Mouse (Mus musculus): ENCODE measurements around the gene Itgav. TPM values are rescaled to one million over a fixed set of nuclear protein-coding genes. Genes with fewer than 3 reads are reported as not detected.

Gene Itgav
- polyA plus RNA-seq, 1 experiment from 2014 or later, result 39.6 TPM

- peaks cover 12% of the 10 kb centered on the region for H3K36me3 ChIP-seq (ENCODE audit: control insufficient read depth, insufficient read depth, low read length)
- H3K4me1 ChIP-seq (ENCODE audit: control insufficient read depth, insufficient read depth, low read length), result no peaks in the 10 kb centered on the region
- no peak for ATAC-seq
- H3K4me3 ChIP-seq (ENCODE audit: low read length), result no peak overlapping the region
- H3K27ac ChIP-seq (ENCODE audit: low read length), result no peak overlapping the region
- no peaks in the 10 kb centered on the region for H3K9me3 ChIP-seq (ENCODE audit: control insufficient read depth, low read length)
- no peak overlapping the region for H3K4me2 ChIP-seq (ENCODE audit: low read depth, low read length)
- no peaks in the 10 kb centered on the region for H3K27me3 ChIP-seq (replicated peaks; ENCODE audit: control insufficient read depth, insufficient read depth, low read length)
- no peak overlapping the region for H3K9ac ChIP-seq (ENCODE audit: low read depth, low read length)
- WGBS, result 91% methylated on average over 5 of the region's 5 CpGs
These were observed 28.8 kb downstream of the Itgav start for GRCm38 (mm10) chr2:83753008-83753407.

GRCm38 (mm10) chr2:83754306-83754837 is 30.2 kb downstream of the Itgav start:
- H3K4me3 ChIP-seq (ENCODE audit: low read length), result no peak overlapping the region
- peaks cover 3% of the 10 kb centered on the region; the same call in 1 of the 2 replicates for H3K36me3 ChIP-seq (ENCODE audit: control insufficient read depth, insufficient read depth, low read length)
- no peak overlapping the region for H3K9ac ChIP-seq (ENCODE audit: low read depth, low read length)
- WGBS, result 70% methylated on average over 5 of the region's 5 CpGs
- peaks cover 5% of the 10 kb centered on the region; the same call in 1 of the 2 replicates for H3K4me1 ChIP-seq (ENCODE audit: control insufficient read depth, insufficient read depth, low read length)
- no peaks in the 10 kb centered on the region for H3K9me3 ChIP-seq (ENCODE audit: control insufficient read depth, low read length)
- H3K27ac ChIP-seq (ENCODE audit: low read length), result no peak overlapping the region
- no peaks in the 10 kb centered on the region for H3K27me3 ChIP-seq (replicated peaks; ENCODE audit: control insufficient read depth, insufficient read depth, low read length)
- no peak for ATAC-seq
- H3K4me2 ChIP-seq (ENCODE audit: low read depth, low read length), result no peak overlapping the region

DNA sequence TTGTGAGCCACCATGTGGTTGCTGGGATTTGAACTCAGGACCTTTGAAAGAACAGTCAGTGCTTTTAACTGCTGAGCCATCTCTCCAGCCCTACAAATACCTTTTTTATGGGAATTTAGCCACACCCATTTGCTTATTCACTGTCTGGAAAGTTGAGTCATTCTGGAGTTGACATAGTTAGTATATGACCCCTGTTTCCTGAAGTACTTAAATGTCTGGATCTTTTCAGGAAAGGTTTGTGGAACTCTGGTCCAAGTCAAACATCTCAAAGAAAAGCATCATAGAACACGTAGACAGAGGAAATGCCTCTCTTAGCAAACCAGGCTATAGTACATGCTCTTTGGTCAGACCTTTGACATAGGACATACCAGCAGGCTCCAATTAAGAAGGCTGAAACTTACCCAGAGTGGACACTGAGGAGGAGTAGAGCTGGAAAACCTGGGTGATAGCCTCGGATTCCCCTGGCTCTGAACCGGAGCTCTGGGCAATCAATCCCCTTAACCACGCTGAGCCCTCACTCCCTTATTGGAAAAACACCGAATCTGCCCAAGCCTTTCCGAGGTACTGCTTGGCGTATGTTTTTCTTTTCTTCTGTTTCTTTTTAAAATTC is 34.5 kb downstream of the Itgav start:
- H3K9me3 ChIP-seq (ENCODE audit: control insufficient read depth, low read length), result no peaks in the 10 kb centered on the region
- no peaks in the 10 kb centered on the region for H3K27me3 ChIP-seq (replicated peaks; ENCODE audit: control insufficient read depth, insufficient read depth, low read length)
- 65% methylated on average over 7 of the region's 7 CpGs for WGBS
- H3K27ac ChIP-seq (ENCODE audit: low read length), result peak overlapping the region; percentile 23
- H3K4me1 ChIP-seq (ENCODE audit: control insufficient read depth, insufficient read depth, low read length), result peaks cover 5% of the 10 kb centered on the region; the same call in 1 of the 2 replicates
- peaks cover 3% of the 10 kb centered on the region; the same call in 1 of the 2 replicates for H3K36me3 ChIP-seq (ENCODE audit: control insufficient read depth, insufficient read depth, low read length)
- H3K4me3 ChIP-seq (ENCODE audit: low read length), result no peak overlapping the region
- H3K9ac ChIP-seq (ENCODE audit: low read depth, low read length), result no peak overlapping the region
- 0 out of 2 replicates have a peak overlapping the region, but pooled peaks have one; percentile 2 for H3K4me2 ChIP-seq (ENCODE audit: low read depth, low read length)
- ATAC-seq, result no peak

- H3K27ac ChIP-seq (ENCODE audit: low read length), result peak overlapping the region; percentile 23
- 0 out of 2 replicates have a peak overlapping the region, but pooled peaks have one; percentile 2 for H3K4me2 ChIP-seq (ENCODE audit: low read depth, low read length)
- ATAC-seq, result peak; percentile 71
- no peaks in the 10 kb centered on the region for H3K9me3 ChIP-seq (ENCODE audit: control insufficient read depth, low read length)
- H3K27me3 ChIP-seq (replicated peaks; ENCODE audit: control insufficient read depth, insufficient read depth, low read length), result no peaks in the 10 kb centered on the region
- peaks cover 5% of the 10 kb centered on the region; the same call in 1 of the 2 replicates for H3K4me1 ChIP-seq (ENCODE audit: control insufficient read depth, insufficient read depth, low read length)
- H3K4me3 ChIP-seq (ENCODE audit: low read length), result no peak overlapping the region
- WGBS, result 45% methylated on average over 11 of the region's 11 CpGs
- peaks cover 3% of the 10 kb centered on the region; the same call in 1 of the 2 replicates for H3K36me3 ChIP-seq (ENCODE audit: control insufficient read depth, insufficient read depth, low read length)
- H3K9ac ChIP-seq (ENCODE audit: low read depth, low read length), result no peak overlapping the region
These were observed 35.0 kb downstream of the Itgav start for GRCm38 (mm10) chr2:83759216-83759648.

DNA sequence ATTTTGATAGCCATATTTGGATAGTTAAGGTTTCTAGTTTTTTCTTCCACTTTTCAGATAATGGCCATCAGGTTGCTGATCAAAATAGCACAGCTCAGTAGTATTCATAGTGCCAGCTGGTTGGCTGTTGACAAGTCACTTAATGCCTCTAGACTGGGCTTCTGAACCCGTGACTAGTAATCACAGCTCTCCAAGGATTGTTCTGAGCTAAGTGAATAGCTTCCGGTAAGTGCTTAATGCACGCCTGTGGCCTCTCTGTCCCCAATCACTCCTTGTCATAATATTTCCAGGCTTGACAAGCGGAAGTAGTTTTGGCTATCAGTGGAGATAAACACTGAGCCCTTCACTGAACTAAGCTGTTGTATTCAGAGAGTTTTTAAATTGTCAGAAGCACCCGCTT is 35.5 kb downstream of the Itgav start:
- Histone ChIP-seq H3K27me3 (replicated peaks; ENCODE audit: control insufficient read depth, insufficient read depth, low read length) (no peaks in the 10 kb centered on the region), H3K9me3 (ENCODE audit: control insufficient read depth, low read length) (no peaks in the 10 kb centered on the region), H3K4me3 (ENCODE audit: low read length) (no peak overlapping the region), H3K27ac (ENCODE audit: low read length) (peak overlapping the region; percentile 23), H3K36me3 (ENCODE audit: control insufficient read depth, insufficient read depth, low read length) (peaks cover 3% of the 10 kb centered on the region; the same call in 1 of the 2 replicates), H3K4me2 (ENCODE audit: low read depth, low read length) (no peak overlapping the region), H3K9ac (ENCODE audit: low read depth, low read length) (no peak overlapping the region), H3K4me1 (ENCODE audit: control insufficient read depth, insufficient read depth, low read length) (peaks cover 5% of the 10 kb centered on the region; the same call in 1 of the 2 replicates)
- 39% methylated on average over 5 of the region's 5 CpGs for WGBS
- peak; percentile 95 for ATAC-seq

GRCm38 (mm10) chr2:83760112-83760511 is 35.9 kb downstream of the Itgav start:
- Histone ChIP-seq H3K9ac (ENCODE audit: low read depth, low read length) (no peak overlapping the region), H3K36me3 (ENCODE audit: control insufficient read depth, insufficient read depth, low read length) (peaks cover 3% of the 10 kb centered on the region; the same call in 1 of the 2 replicates), H3K27ac (ENCODE audit: low read length) (peak overlapping the region; percentile 31; the same call in 1 of the 2 replicates), H3K27me3 (replicated peaks; ENCODE audit: control insufficient read depth, insufficient read depth, low read length) (no peaks in the 10 kb centered on the region), H3K9me3 (ENCODE audit: control insufficient read depth, low read length) (no peaks in the 10 kb centered on the region), H3K4me1 (ENCODE audit: control insufficient read depth, insufficient read depth, low read length) (peaks cover 5% of the 10 kb centered on the region; the same call in 1 of the 2 replicates), H3K4me3 (ENCODE audit: low read length) (no peak overlapping the region), H3K4me2 (ENCODE audit: low read depth, low read length) (no peak overlapping the region)
- 46% methylated on average over 1 of the region's 1 CpGs for WGBS
- peak; percentile 70; the same call in 1 of the 2 replicates for ATAC-seq

DNA sequence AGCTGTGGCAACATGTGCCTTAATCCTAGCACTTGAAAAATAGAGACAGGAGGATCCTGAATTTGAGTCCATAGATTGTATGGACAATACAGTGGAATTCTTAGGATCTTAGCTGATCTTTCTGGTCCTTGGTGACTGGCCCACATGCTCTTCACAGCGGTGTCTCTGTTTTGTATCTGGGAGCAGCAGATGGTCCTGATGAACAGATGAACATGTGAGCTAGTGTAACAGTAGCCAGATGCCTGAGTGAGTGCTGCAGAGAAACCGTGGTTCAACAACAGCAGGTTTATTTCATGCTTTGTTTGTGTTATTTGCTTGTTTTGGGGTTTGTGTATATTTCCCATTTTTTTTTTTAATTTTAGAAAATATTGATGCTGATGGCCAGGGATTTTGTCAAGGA is 37.3 kb downstream of the Itgav start:
- no peaks in the 10 kb centered on the region for H3K9me3 ChIP-seq (ENCODE audit: control insufficient read depth, low read length)
- H3K27ac ChIP-seq (ENCODE audit: low read length), result no peak overlapping the region
- no peak for ATAC-seq
- peaks cover 5% of the 10 kb centered on the region; the same call in 1 of the 2 replicates for H3K4me1 ChIP-seq (ENCODE audit: control insufficient read depth, insufficient read depth, low read length)
- H3K27me3 ChIP-seq (replicated peaks; ENCODE audit: control insufficient read depth, insufficient read depth, low read length), result no peaks in the 10 kb centered on the region
- 51% methylated on average over 2 of the region's 2 CpGs for WGBS
- H3K4me2 ChIP-seq (ENCODE audit: low read depth, low read length), result no peak overlapping the region
- no peak overlapping the region for H3K4me3 ChIP-seq (ENCODE audit: low read length)
- H3K36me3 ChIP-seq (ENCODE audit: control insufficient read depth, insufficient read depth, low read length), result peaks cover 3% of the 10 kb centered on the region; the same call in 1 of the 2 replicates
- no peak overlapping the region for H3K9ac ChIP-seq (ENCODE audit: low read depth, low read length)

DNA sequence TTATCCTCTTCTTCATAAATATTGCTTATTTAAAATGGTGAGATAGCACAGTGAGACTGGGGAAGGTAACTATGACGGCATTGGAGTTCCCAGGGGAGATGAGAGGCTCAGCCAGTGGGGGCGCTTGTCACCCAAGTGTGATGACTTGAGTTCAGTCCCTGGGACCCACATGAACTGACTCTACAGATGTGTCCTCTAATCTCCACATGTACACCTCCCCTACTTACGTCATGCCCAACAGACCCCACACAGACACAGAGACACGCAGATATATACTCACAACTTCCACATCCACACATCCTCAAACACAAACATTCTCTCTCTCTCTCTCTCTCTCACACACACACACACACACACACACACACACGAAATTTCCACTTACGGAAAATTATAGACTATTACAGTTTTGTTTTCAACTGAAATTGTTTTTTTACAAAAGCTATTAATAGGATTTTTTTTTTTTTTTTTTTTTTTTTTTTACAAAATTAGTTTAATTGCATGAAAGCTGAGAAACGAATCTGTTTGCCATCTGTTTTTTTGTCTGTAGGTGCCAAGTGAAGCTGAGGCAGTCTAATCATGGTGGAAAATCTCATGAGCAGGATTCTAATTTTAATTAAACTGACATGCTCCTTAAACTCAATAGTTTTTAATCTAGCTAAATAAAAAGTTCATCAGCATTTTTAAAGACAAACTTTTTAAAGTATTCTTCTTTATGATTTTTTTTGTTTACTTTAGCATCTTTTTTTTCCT is 38.1 kb downstream of the Itgav start:
- Histone ChIP-seq H3K27ac (ENCODE audit: low read length) (no peak overlapping the region), H3K4me1 (ENCODE audit: control insufficient read depth, insufficient read depth, low read length) (peaks cover 5% of the 10 kb centered on the region; the same call in 1 of the 2 replicates), H3K4me3 (ENCODE audit: low read length) (no peak overlapping the region), H3K27me3 (replicated peaks; ENCODE audit: control insufficient read depth, insufficient read depth, low read length) (no peaks in the 10 kb centered on the region), H3K9me3 (ENCODE audit: control insufficient read depth, low read length) (no peaks in the 10 kb centered on the region), H3K4me2 (ENCODE audit: low read depth, low read length) (no peak overlapping the region), H3K36me3 (ENCODE audit: control insufficient read depth, insufficient read depth, low read length) (peaks cover 3% of the 10 kb centered on the region; the same call in 1 of the 2 replicates), H3K9ac (ENCODE audit: low read depth, low read length) (no peak overlapping the region)
- ATAC-seq, result no peak
- 69% methylated on average over 7 of the region's 7 CpGs for WGBS

DNA sequence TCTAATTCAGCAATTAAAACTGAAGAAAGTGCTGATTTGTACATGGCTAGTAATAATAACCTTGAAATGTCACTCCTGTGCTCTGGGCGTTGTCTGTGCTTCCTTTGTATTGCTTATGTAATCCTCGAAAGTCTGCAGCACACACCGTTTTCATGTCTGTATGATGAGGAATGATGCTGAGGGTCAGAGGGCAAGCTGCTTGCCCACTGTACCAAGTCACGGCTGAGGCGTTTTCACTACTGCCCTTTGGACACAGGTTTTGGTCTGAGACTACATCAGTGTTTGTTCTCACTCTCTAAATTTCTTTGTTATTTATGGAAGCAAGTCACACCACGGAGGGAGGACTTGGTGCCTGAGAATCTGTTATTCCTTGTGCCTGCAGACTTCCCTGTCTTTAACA is 41.9 kb downstream of the Itgav start:
- Histone ChIP-seq H3K9ac (ENCODE audit: low read depth, low read length) (no peak overlapping the region), H3K36me3 (ENCODE audit: control insufficient read depth, insufficient read depth, low read length) (no peaks in the 10 kb centered on the region), H3K27me3 (replicated peaks; ENCODE audit: control insufficient read depth, insufficient read depth, low read length) (no peaks in the 10 kb centered on the region), H3K27ac (ENCODE audit: low read length) (no peak overlapping the region), H3K4me2 (ENCODE audit: low read depth, low read length) (no peak overlapping the region), H3K9me3 (ENCODE audit: control insufficient read depth, low read length) (no peaks in the 10 kb centered on the region), H3K4me1 (ENCODE audit: control insufficient read depth, insufficient read depth, low read length) (no peaks in the 10 kb centered on the region), H3K4me3 (ENCODE audit: low read length) (no peak overlapping the region)
- WGBS, result 63% methylated on average over 6 of the region's 6 CpGs
- no peak for ATAC-seq
